Mouse (Mus musculus) retina, postnatal 1 day (tissue): ENCODE measurements around the gene D1Ertd622e.
"Not testable (repeated sequence)": the region's sequence is repeated elsewhere in the genome, so short reads cannot be mapped to it uniquely, and the experiment has no call there.

Experiments
- DNase-seq: peaks from one replicate; pipeline ENCODE4 v3.0.0-alpha.2; 2012

Gene D1Ertd622e

DNA sequence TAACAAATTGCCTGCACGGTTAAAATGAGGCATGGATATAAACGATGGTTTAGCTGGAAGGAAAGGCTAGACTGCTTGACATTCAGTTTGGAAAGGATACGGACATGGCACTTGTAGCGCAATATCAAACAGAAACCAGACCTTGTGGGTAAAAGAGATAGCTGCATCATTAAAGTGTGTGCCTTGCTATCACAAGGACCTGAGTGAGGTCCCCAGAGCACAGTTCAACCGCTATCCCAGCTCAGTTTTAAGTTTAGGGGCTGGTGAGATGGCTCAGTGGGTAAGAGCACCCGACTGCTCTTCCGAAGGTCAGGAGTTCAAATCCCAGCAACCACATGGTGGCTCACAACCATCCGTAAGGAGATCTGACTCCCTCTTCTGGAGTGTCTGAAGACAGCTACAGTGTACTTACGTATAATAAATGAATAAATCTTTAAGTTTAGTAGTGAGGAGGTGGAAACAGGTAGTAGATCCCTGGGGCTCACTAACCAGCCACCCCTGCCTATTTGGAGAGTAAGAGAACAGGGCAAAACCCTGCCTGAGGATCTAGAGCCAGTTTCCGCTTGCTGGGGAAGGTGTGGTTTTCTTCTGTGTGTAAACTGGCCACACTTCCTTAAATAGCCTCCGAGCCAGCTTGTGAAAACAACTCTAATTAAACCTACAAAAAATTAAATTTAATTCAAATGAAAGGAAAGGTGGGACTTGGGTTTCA lies 29.2 kb downstream of the D1Ertd622e start:
- no peak for DNase-seq

GRCm38 (mm10) chr1:97631843-97632470 lies 29.9 kb downstream of the D1Ertd622e start:
- no peak for DNase-seq

DNA sequence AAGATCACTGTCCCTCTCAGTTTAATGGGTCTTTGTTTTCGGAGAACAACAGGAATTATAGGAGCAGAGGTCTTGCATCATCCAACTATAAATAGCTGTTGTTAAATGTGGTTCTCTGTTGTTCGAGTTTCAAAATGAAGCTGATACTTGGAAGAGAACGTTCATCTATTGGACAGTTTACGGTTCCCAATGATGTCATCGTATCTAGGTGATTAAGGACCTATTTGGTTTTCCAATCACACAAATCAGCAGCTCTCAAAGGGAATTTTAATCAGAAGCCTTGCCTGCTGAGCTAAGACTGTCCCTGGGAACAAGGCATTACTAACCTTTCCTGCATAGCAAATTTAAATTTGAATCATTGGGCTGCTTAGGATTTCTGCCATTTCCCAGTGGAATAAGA lies 31.7 kb downstream of the D1Ertd622e start:
- DNase-seq: peak; percentile 31

- DNase-seq: no peak
Measured at GRCm38 (mm10) chr1:97628859-97629258, 33.0 kb downstream of the D1Ertd622e start.

- DNase-seq: peak; percentile 28
Measured at GRCm38 (mm10) chr1:97628016-97628415, 33.9 kb downstream of the D1Ertd622e start.

DNA sequence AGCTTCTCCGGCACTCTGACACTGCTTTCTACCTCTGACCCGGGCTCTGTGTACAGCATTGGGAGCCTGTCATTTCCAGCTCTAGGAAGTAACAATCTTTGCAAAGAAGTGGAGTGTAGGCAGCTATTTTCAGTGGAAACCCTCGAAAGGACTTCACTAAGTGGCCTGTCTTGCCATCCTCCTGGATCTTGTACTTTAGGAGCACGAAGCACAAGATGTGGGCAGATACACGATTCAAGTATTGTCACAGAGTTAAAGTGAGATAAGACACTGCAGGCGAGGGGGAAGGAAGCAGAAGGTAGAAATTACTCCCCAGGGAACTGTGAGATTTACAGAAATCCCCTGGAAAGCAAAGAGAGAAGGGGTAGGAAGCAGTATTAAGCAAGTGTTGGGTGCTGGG lies 36.4 kb downstream of the D1Ertd622e start:
- no peak for DNase-seq

GRCm38 (mm10) chr1:97624386-97624785 lies 37.5 kb downstream of the D1Ertd622e start:
- DNase-seq: no peak

DNA sequence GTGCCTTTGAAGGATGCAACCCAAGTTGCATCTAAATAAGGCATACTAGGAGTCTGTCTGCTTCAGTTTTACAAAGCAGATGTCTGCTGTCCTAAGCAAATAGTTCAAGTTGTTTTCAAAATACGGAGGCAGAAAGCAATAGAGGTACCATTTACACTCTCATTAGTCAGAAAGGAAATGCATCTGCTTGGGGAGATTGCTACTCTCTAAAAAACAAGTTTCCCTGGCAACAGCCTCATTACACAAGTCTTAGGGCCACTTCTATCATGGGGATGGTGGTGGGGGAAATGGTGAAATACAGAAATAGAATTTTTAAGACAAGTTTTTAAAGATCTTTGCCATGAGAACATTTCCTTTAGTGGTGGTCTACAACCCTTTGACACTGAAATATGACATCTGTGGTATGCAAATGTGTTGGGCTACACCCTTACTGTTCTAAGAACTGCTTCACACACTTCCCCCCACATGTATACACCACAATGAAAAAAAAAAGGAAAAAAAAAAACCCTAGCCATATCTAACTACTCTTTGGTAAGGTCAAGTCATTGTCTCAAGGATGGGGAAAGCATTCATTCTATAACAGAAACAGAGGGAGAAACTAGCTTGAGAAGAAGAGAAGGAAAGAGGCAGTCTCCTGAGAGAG lies 38.5 kb downstream of the D1Ertd622e start:
- no peak for DNase-seq

- DNase-seq: no peak
Measured at GRCm38 (mm10) chr1:97622574-97623208, 39.2 kb downstream of the D1Ertd622e start.

DNA sequence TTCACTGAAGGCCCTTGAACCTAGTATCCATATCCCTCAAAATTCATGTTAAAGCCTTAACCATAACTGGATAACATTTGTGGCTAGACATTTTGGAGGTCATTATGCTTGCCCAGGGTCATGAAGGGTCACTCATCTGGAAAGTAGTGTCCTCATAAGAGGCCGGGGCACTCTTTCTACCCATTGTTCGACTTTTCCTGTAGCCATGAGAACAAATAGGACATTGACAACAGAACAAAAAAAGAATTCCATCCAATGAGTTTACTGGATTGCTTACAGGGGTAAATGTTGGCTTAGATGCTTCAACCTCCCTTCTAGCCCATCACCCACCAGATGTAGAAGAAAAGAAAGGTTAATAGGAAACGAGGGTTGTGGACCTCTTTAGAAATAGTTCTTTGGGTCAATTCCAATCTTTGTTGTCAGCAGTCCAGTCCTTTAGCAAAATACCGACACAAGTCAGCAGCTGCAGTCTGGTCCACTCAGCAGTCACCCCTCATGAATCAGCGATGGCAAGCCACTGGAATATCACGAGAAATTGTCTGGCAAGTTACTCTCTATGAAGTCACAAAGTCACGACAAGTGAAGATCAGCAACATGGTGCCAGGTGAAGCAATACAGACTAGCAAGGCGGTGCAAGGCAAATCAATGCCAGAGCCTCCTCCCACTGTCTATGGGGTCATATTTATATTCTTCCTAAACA lies 42.1 kb downstream of the D1Ertd622e start:
- DNase-seq: no peak

DNA sequence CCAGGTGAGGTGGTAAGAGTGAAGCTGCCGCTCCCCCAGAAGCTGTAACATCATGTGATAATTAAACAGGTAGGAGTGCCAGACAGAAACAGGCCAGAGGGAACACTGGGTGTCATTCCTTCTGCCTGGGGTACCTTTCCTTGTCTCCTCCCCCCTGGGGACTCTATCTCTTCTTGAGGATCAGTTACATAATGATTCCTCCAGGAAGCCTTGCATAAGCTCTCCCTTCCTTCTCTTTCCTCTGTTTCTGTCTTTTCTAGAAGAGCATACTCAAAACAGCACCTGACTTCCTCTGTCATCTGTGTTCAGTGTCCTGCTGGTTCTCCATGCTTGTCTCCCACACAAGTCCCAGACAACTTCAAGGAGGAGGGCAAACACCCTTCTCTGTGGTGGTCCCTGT lies 46.3 kb downstream of the D1Ertd622e start:
- no peak for DNase-seq

GRCm38 (mm10) chr1:97614531-97615462 lies 47.1 kb downstream of the D1Ertd622e start:
- DNase-seq: no peak

GRCm38 (mm10) chr1:97611747-97612146 lies 50.1 kb downstream of the D1Ertd622e start:
- DNase-seq: no peak

DNA sequence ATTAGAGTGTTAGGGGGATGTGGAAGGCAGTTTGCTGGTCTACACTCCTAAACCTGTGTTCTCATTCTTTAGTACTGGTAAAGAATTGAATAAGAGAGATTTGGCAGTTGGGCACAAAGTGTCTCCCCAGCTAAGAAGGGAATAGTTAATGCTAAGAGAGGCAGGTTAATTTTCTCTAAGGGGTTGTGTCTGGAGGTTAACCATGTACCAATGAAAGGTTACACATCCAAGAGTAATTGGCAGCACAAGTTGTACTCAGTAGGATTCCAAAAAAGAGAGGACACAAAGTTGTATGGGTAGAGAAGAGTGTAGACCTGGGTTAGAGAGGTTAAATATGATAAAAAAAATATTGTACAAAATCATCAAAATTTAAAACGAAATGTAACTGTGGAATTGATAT lies 58.5 kb downstream of the D1Ertd622e start:
- DNase-seq: no peak

DNA sequence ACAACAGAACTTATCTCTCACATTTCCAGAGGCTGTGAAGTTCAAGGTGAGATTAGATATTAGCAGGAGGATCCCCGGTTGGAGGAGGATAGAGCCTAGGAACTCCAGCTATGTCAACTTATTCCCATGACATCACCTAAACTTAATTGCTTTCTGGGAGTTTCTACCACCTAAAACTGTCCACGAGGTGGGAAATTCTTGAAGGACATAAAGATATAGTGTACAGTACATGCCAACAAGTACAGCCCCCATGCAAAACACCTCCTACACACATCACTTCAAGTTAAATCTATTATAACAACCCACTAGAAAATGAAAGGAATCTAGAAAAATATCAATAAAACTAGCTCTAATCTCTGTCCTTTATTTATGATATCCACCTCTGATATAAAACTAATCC lies 61.5 kb downstream of the D1Ertd622e start:
- no peak for DNase-seq

GRCm38 (mm10) chr1:97599101-97599500 lies 62.8 kb downstream of the D1Ertd622e start:
- no peak for DNase-seq

DNA sequence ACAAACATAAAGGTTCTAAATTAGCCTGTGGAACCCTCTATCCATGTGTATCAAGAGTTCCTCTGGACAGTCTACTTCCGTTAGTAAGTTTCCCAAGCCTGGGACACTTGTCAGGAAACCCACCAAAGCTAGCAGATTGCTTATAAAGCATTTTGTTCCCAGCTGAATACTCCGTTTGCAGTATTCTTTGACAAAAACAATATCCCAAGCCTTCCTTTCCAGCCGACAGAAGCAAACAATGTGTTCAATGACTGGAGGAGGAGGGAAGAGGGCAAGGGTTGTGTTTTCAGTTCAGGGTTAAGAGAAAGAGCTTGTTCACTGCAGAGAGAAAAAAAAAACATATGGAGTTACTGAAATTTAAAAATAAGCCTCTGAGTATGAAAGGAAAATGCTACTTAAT lies 73.3 kb downstream of the D1Ertd622e start:
- no peak for DNase-seq

GRCm38 (mm10) chr1:97585106-97585505 lies 76.8 kb downstream of the D1Ertd622e start:
- DNase-seq: no peak

DNA sequence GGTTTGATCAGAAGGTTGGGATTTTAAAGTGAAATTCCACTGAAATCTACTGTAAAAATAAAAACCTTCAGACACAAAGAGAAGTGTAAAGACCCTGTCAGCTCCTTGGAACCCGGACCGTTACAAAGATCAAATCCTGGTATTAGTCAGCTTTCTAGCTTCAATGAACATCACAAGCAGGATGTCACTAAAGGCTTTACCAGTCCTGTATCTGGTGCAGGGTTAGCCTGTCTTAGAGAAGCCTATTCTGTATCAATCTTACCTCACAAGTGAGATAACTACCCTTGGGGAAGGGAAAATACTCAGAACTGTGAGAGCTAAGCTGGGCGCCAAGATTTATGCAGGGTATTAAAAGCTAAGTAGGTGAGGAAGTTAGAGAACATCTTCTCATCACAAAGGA lies 77.7 kb downstream of the D1Ertd622e start:
- no peak for DNase-seq

DNA sequence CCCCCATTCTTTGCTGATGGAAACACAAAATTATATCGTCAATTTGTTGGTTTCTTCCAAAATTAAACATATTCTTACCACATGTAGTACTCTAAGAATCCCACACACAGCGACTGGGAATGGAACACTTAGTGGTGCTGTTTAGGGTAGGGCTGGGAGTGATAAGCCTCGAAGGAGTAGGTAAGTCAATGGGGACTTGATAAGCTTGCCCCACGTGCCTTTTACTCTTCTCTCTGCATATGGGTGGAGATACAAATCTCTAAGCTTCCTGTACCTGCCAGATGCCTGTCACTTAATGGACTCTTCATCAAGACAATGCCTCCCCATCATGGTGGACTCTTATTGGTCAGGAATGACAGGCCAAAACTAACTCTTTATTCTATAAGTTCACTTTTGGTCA lies 78.8 kb downstream of the D1Ertd622e start:
- no peak for DNase-seq

DNA sequence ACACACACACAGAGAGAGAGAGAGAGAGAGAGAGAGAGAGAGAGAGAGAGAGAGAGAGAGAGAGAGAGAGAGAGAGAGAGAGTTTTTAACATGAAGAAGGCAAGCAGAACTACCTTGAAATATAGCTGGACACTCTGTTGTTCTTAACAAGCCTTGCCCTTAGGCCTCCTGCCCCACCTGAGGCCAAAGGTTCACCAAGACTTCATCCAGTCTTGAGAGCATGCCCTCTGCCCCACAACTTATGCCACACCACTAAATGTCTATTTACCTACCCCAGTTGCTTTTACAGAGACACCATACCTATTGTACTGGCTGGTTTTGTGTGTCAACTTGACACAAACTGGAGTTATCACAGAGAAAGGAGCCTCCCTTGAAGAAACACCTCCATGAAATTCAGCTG lies 81.2 kb downstream of the D1Ertd622e start:
- DNase-seq: not testable (repeated sequence)

DNA sequence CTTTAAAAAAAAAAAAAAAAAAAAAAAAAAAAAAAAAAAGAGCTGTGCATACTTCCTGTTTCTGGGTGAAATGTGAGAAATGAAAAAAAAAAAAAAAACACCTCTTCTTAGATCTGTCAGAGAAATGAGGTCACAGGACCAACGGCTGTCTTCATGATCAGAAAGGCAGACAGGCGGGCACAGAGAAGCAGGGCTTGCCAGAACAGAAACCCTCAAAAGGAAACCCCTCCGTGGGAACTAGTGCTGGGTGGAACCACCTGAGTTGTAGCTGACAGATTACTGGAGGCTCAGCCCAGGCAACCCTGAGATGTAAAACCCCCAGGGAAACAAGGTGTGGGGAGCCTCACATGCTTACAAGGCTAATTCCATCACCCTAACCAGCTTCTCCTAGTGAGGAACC lies 81.6 kb downstream of the D1Ertd622e start:
- DNase-seq: peak; percentile 43
